Mouse (Mus musculus) neural tube, embryonic 15.5 days (tissue): ENCODE data around the gene Trip10. TPM values are rescaled to one million over a fixed set of nuclear protein-coding genes. Genes with fewer than 3 reads are reported as not detected.
"Not testable (repeated sequence)": the region's sequence is repeated elsewhere in the genome, so short reads cannot be mapped to it uniquely, and the experiment has no call there.

Experiments
- ATAC-seq: fragments of 200-750 bp; cut with Nextera tagmentation; 2 replicates; pipeline ENCODE4 v1.8.0; 2017; ENCODE audit warnings: mild to moderate bottlenecking, moderate TSS enrichment, moderate library complexity; ENCODE audit not compliant: low FRiP score
- H3K27ac ChIP-seq: fragments of 300-500 bp; sonication (generic); replicated peaks from 2 replicates; pipeline ENCODE4 v1.5.1; 2015; ENCODE audit warnings: mild to moderate bottlenecking, inconsistent platforms
- H3K27me3 ChIP-seq: fragments of 300-500 bp; sonication (generic); replicated peaks from 2 replicates; pipeline ENCODE4 v1.6.1; 2015; ENCODE audit warnings: inconsistent platforms
- H3K36me3 ChIP-seq: fragments of 300-500 bp; sonication (generic); 2 replicates; pipeline ENCODE4 v1.6.1; 2015; ENCODE audit warnings: inconsistent platforms
- H3K4me1 ChIP-seq: fragments of 300-500 bp; sonication (generic); 2 replicates; pipeline ENCODE4 v1.6.1; 2015; ENCODE audit warnings: inconsistent platforms
- H3K4me2 ChIP-seq: fragments of 300-500 bp; sonication (generic); 2 replicates; pipeline ENCODE4 v1.6.1; 2015; ENCODE audit warnings: inconsistent platforms, mild to moderate bottlenecking, moderate library complexity
- H3K4me3 ChIP-seq: fragments of 300-500 bp; sonication (generic); replicated peaks from 2 replicates; pipeline ENCODE4 v1.5.1; 2015; ENCODE audit warnings: mild to moderate bottlenecking, inconsistent platforms
- H3K9ac ChIP-seq: fragments of 300-500 bp; sonication (generic); replicated peaks from 2 replicates; pipeline ENCODE4 v1.6.1; 2015; ENCODE audit warnings: mild to moderate bottlenecking, inconsistent platforms
- H3K9me3 ChIP-seq: fragments of 300-500 bp; sonication (generic); replicated peaks from 2 replicates; pipeline ENCODE4 v1.6.1; 2016; ENCODE audit warnings: inconsistent platforms
- whole genome bisulfite sequencing: fragments of 180-500 bp; shearing (Covaris S2); methylation state at CpG from one replicate; pipeline ENCODE4 v1.1.7; 2015; ENCODE audit warnings: mixed read lengths; 5-methylcytosine and 5-hydroxymethylcytosine counted together
- polyA plus RNA-seq: library from polyadenylated mRNA; unstranded; fragments of >200 nt; fragmentation: Nextera tagmentation; extraction: Ambion mirVana; gene quantifications from 2 replicates; pipeline ENCODE4 v1.2.1, GENCODE M21; 2015

Trip10 gene
- polyA plus RNA-seq, 1 experiment from 2014 or later = 9.3 TPM

DNA sequence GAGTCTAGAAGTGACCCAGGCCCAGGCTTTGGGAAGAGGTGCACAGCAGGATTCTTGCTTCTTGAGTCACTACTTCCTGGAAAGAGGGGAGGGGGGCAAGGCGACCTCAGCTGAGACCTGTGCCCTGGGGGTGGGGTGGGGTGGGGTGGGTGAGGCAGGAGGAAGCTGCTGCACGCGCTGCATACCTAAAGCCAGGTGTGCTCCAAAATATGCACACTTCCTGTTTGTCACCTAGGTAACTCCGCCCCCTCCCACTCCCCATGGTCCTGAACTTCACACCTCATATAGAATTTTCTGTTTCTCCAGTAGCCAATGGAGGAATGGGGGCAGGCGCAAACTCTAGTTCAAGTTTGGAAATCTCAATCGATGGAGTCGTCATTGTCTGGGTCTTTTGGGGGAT lies 24.6 kb downstream of the Trip10 start:
- Histone ChIP-seq H3K27ac (no peak overlapping the region), H3K27me3 (peaks cover 40% of the 10 kb centered on the region), H3K4me2 (no peak overlapping the region), H3K4me1 (peaks cover 26% of the 10 kb centered on the region), H3K9ac (no peak overlapping the region), H3K36me3 (no peaks in the 10 kb centered on the region), H3K4me3 (no peak overlapping the region), H3K9me3 (no peaks in the 10 kb centered on the region)
- no peak for ATAC-seq
- WGBS = 37% methylated on average over 7 of the region's 7 CpGs

DNA sequence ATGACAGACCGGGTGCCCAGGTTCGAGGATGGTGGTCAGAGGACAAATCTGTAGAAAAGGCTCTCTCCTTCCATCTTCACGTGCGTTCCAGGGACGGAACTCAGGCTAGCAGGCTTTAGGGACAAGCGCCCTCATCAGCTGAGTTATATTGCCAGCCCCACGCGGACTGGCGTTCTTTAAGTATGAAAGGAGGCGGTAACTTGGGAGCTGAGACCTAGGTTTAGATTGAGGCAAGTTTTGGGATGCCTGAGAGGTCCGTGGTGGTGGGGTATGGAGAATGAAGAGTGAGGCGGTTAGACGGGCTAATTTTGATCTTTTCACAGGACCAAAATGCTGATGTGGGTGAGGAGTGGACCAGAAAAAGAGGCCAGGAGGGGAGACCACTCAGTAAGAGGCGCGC lies 25.4 kb downstream of the Trip10 start:
- peaks cover 26% of the 10 kb centered on the region for H3K4me1 ChIP-seq
- no peaks in the 10 kb centered on the region for H3K36me3 ChIP-seq
- 4% methylated on average over 15 of the region's 15 CpGs for WGBS
- H3K4me3 ChIP-seq = peak overlapping the region; percentile 52
- peak overlapping the region; percentile 86 for H3K4me2 ChIP-seq
- peaks cover 40% of the 10 kb centered on the region for H3K27me3 ChIP-seq
- no peaks in the 10 kb centered on the region for H3K9me3 ChIP-seq
- H3K27ac ChIP-seq = no peak overlapping the region
- peak overlapping the region; percentile 48; the same call in 1 of the 2 replicates for H3K9ac ChIP-seq
- no peak for ATAC-seq

DNA sequence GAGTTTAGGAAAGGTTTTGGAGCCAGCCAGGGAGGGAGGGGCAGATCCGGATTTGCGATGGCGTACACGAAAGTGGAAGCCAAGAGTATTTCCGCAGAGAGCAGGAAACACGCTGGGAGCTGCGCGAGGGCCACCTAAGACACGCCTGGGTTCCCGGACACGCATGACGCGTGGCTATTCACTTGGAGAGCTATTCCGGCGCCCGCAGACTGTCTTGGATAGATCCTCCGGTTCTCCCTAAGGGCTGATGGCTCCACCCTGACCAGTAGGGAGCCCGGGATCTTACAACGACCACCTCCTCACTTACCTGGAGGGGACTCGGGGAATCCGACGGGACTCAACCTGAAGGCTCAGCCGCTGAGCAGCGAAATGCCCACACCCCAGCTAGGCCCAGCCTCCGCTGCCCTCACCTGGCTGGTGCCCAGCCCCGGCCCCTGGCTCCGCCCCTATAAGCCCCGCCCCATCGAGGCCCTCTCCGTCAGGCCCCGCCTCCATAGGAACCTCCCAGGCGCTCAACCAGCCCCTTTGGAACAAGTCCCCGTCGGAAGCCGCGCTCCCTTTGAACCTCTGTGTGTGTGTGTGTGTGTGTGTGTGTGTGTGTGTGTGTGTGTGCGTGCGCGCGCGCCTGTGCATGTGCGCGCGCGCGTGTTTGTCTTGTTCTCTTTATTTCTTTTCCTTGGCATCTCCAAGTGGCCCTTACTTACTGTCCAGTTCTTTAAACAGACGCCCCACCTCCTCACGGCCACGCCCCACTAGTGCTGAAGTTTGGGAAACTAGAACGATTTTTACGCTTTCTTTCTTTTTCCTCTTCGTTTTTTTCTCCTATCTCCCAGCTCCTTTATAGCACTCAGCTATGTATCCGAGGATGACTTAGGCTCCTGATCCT lies 26.1 kb downstream of the Trip10 start:
- H3K4me1 ChIP-seq = peaks cover 26% of the 10 kb centered on the region
- H3K4me2 ChIP-seq = peak overlapping the region; percentile 86
- ATAC-seq = peak; percentile 73
- WGBS = under 1% methylated on average over 46 of the region's 53 CpGs
- H3K9ac ChIP-seq = peak overlapping the region; percentile 48
- peak overlapping the region; percentile 52 for H3K4me3 ChIP-seq
- H3K36me3 ChIP-seq = no peaks in the 10 kb centered on the region
- H3K27me3 ChIP-seq = peaks cover 40% of the 10 kb centered on the region
- no peaks in the 10 kb centered on the region for H3K9me3 ChIP-seq
- no peak overlapping the region for H3K27ac ChIP-seq

DNA sequence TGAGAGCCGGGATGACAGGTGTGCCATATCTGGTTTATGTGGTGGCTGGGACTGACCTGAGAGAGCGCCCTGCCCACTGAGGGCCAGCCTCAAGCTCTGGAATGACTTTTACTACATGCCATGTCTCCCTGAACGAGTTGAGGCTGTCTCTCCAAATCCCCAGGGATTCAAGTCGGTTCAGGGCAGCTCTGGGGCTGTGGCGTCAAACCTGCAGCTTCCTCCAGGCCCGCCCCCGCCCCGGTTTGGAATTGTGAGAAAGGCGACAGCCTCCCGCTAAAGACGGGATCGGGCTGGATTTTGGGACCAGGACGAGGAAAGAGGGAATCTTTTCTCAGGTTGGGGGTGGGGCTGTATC lies 26.7 kb downstream of the Trip10 start:
- Histone ChIP-seq H3K4me2 (peak overlapping the region; percentile 86), H3K27ac (no peak overlapping the region), H3K4me3 (peak overlapping the region; percentile 52), H3K4me1 (peaks cover 26% of the 10 kb centered on the region), H3K36me3 (no peaks in the 10 kb centered on the region), H3K9ac (peak overlapping the region; percentile 48; the same call in 1 of the 2 replicates), H3K27me3 (peaks cover 40% of the 10 kb centered on the region), H3K9me3 (no peaks in the 10 kb centered on the region)
- ATAC-seq = peak; percentile 50
- 3% methylated on average over 13 of the region's 13 CpGs for WGBS

DNA sequence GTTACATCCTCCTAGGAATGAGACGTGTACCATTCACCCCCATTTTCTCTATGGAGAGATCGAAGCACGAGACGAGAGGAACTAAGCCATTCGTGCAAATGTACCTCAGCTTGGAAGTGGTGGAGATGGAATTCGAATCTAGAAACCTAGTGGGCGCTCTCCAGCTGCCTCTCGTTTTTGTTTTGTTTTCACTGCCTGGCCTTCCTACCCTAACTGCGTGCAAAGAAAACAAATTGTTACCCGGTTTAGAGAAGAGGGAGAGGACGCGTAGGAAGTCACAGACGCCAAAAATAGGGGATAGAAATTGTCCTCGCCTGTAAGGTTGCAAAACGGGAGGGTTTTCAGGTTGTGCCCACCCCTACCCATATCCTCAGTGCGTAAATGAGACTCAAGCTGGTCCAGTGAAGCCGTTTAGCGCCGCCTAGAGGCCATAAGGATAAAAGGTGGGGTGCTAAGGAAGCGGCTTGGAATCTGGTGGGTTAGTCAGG lies 27.4 kb downstream of the Trip10 start:
- Histone ChIP-seq H3K4me1 (peaks cover 26% of the 10 kb centered on the region), H3K9me3 (no peaks in the 10 kb centered on the region), H3K9ac (peak overlapping the region; percentile 42; the same call in 1 of the 2 replicates), H3K27ac (peak overlapping the region; percentile 58; the same call in 1 of the 2 replicates), H3K4me3 (peak overlapping the region; percentile 52), H3K27me3 (peaks cover 36% of the 10 kb centered on the region), H3K4me2 (peak overlapping the region; percentile 86), H3K36me3 (no peaks in the 10 kb centered on the region)
- under 1% methylated on average over 20 of the region's 20 CpGs for WGBS
- ATAC-seq = peak; percentile 73

DNA sequence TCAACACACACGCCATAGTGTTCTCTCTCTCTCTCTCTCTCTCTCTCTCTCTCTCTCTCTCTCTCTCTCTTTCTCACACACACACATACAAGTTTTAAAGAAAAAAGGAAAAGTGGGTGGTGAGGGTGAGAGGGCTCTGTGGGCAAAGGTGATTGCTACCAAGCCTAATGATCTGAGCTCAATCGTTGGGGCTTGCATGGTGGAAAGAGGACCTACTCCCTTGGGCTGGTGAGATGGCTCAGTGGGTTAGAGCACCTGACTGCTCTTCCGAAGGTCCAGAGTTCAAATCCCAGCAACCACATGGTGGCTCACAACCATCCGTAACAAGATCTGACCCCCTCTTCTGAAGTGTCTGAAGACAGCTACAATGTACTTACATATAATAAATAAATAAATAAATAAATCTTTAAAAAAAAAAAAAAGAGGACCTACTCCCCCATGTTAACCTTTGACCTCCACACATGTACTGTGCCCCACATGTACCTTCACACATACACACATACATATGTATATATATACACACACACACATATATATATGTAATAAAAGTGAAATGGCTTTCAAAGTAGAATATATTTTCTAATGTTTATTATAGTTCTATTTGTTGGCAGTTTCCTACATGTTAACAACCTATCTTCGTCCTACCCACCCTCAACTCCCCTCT lies 28.5 kb downstream of the Trip10 start:
- 89% methylated on average over 5 of the region's 5 CpGs for WGBS
- Histone ChIP-seq H3K27me3 (peaks cover 28% of the 10 kb centered on the region), H3K4me1 (peaks cover 26% of the 10 kb centered on the region)
- not testable (repeated sequence) for H3K27ac ChIP-seq, H3K4me3 ChIP-seq, H3K36me3 ChIP-seq, ATAC-seq, H3K9ac ChIP-seq, H3K9me3 ChIP-seq, H3K4me2 ChIP-seq

DNA sequence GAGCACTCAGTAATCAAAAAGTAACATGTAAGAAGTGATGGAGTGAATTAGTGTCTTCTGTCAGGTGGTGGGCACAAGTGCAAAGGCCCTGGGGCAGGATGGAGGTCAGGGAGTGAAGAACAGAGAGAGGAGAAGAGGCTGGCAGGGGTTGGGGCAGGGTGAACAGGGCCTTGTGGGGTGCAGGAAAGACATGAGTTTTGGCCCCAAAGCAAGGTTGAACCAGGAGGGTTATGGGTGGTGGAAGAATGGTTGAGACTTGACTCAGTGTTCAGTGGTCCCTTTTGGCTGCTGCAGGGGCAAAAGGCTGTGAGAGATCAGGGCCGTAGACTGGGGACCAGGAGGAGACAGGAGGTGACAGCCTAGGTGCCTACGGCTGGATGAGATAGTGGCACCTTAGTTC lies 29.3 kb downstream of the Trip10 start:
- whole genome bisulfite sequencing = 86% methylated on average over 2 of the region's 2 CpGs

DNA sequence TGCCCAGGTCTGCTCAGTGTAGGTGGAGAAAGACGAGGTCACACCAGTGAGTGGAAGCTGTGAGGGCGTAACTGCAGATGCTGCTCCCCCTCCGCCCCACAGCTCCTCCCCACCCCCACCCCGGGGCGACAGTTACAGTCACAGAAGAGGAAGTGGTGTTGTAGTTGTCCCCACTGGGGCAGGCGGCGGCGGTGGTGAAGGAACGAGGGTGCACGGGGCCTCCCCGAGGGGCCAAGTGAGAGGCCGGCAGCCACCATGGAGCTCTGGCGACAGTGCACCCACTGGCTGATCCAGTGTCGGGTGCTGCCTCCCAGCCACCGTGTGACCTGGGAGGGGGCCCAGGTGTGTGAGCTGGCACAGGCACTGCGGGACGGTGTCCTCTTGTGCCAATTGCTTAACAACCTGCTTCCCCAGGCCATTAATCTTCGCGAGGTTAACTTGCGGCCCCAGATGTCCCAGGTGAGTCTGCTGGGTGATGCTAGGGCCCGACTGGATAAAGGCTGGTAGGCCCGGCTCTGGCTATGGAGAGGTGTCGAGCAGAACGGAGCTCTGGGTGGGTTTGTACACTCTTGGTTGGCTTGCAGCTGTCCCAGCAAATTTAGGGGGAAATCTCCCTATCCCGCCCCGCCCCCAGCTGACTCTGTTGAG lies 29.8 kb downstream of the Trip10 start, which contains the start of gene Vav1:
Gene Vav1, plus strand, starts transcription at position 158 of the 648 bp plus-strand sequence.
- Histone ChIP-seq H3K4me2 (no peak within 1 kb of the TSS), H3K27ac (no peak within 1 kb of the TSS), H3K4me3 (no peak within 1 kb of the TSS), H3K9me3 (no peaks in the 10 kb centered on the region), H3K4me1 (peaks cover 26% of the 10 kb centered on the region), H3K36me3 (no peaks in the 10 kb centered on the region), H3K27me3 (peaks cover 16% of the 10 kb centered on the region), H3K9ac (no peak within 1 kb of the TSS)
- 67% methylated on average over 26 of the region's 26 CpGs for WGBS
- no peak for ATAC-seq

More for the DNA sequence above, 29.3 kb downstream of the Trip10 start:
- ATAC-seq = no peak
- Histone ChIP-seq H3K36me3 (no peaks in the 10 kb centered on the region), H3K9ac (no peak overlapping the region), H3K9me3 (no peaks in the 10 kb centered on the region), H3K27ac (no peak overlapping the region), H3K27me3 (peaks cover 21% of the 10 kb centered on the region), H3K4me1 (peaks cover 26% of the 10 kb centered on the region), H3K4me3 (no peak overlapping the region), H3K4me2 (no peak overlapping the region)

DNA sequence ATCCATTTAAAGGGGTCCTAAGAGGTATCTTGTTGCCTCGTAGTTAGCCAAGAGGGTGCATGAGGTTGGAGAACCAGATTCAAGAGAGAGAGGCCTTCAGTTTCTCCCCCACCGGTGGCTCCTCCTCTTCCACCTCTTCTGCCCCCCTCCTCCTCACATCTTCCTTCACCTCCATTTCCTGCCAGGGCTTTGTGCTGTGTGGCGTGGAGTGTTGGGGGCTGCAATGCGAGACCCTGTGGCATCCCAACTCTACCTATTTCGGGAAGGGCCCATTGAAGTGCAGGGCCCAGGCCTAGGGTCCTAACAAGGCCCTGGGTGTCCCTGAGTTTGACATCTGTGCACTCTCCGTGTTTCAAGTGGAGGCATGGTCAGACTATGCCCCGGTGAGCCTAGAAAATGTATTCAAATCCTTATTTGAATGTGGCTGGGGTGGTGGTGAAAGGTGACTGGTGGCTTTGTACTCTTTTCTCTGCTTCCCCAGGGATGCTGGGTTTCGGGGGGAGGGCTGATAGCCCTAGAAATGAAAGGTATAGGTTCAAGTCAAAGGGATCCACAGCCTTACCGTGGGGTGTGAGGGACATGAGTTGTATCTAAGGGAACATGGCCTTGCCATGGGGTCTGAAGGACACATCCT lies 30.5 kb downstream of the Trip10 start:
- H3K4me1 ChIP-seq = peaks cover 23% of the 10 kb centered on the region
- H3K9ac ChIP-seq = no peak overlapping the region
- H3K36me3 ChIP-seq = no peaks in the 10 kb centered on the region
- 66% methylated on average over 9 of the region's 9 CpGs for WGBS
- no peaks in the 10 kb centered on the region for H3K9me3 ChIP-seq
- no peak for ATAC-seq
- no peak overlapping the region for H3K27ac ChIP-seq
- peaks cover 11% of the 10 kb centered on the region for H3K27me3 ChIP-seq
- no peak overlapping the region for H3K4me3 ChIP-seq
- H3K4me2 ChIP-seq = no peak overlapping the region

DNA sequence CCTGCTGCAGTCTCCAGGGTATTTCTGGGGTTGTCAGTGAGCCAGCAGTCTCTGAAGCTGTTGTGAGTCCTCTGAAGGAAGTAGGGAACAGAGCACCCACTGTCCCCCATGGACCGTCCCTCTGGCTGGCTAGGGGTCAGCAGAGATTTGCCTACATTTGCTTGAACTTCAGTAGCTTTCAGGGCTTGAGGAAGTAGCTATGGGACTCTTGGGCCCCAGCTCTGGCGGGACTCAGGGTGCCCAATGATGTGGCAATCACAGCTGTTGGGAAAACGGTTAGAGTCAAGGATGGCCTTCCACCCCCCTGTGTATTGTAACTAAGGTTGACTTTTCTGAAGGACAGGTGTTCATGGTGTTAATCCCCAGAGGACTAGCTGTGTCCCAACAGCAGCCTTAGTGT lies 31.2 kb downstream of the Trip10 start:
- H3K9ac ChIP-seq = no peak overlapping the region
- 76% methylated on average over 3 of the region's 3 CpGs for WGBS

DNA sequence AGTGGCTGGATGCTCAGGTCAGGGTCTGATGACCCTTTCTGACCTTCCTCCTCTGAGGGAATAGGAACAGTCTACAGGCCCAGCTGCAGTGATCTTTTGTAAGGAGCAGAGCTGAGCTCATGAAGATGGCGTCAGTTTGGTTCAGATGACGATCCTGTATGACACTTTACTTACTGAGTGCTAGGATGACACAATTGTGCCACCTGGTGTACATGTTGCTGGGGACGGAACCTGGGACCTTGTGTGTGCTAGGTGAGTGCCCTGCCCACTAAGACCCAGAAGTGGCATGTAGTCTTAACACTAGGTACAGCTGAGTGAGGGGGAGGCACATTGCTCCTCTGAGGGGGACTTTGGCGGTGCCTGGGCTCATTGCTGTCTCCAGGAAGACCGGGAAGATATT lies 34.7 kb downstream of the Trip10 start:
- Histone ChIP-seq H3K27me3 (no peaks in the 10 kb centered on the region; the same call in 1 of the 2 replicates), H3K4me3 (no peak overlapping the region), H3K9ac (no peak overlapping the region), H3K9me3 (no peaks in the 10 kb centered on the region), H3K4me2 (no peak overlapping the region), H3K36me3 (no peaks in the 10 kb centered on the region), H3K27ac (no peak overlapping the region), H3K4me1 (no peaks in the 10 kb centered on the region)
- 78% methylated on average over 5 of the region's 5 CpGs for WGBS
- no peak for ATAC-seq

More for the DNA sequence above, 31.2 kb downstream of the Trip10 start:
- Histone ChIP-seq H3K4me3 (no peak overlapping the region), H3K4me1 (peaks cover 17% of the 10 kb centered on the region), H3K9me3 (no peaks in the 10 kb centered on the region), H3K4me2 (no peak overlapping the region), H3K27me3 (peaks cover 5% of the 10 kb centered on the region; the same call in 1 of the 2 replicates), H3K36me3 (no peaks in the 10 kb centered on the region), H3K27ac (no peak overlapping the region)
- ATAC-seq = no peak
